Mouse (Mus musculus) neural tube, embryonic 11.5 days (tissue): ENCODE measurements around the gene Shmt1. TPM values are rescaled to one million over a fixed set of nuclear protein-coding genes. Genes with fewer than 3 reads are reported as not detected.
A peak's percentile ranks its signal among the peaks of the same experiment; 100 is the strongest.
"Not testable (repeated sequence)": the region's sequence is repeated elsewhere in the genome, so short reads cannot be mapped to it uniquely, and the experiment has no call there.

Source experiments
- ATAC-seq: fragments of 200-750 bp; cut with Nextera tagmentation; 2 replicates; pipeline ENCODE4 v1.8.0; 2017; ENCODE audit warnings: moderate number of reproducible peaks, mild to moderate bottlenecking, moderate TSS enrichment, moderate library complexity; ENCODE audit not compliant: insufficient read depth, low FRiP score, low TSS enrichment
- DNase-seq: peaks from one replicate; pipeline ENCODE4 v3.0.0-alpha.2; 2015; ENCODE audit warnings: low spot score
- H3K27ac ChIP-seq: fragments of 300-500 bp; sonication (generic); 2 replicates; pipeline ENCODE4 v1.5.1; 2014; ENCODE audit warnings: low read depth, mild to moderate bottlenecking, low read length
- H3K27me3 ChIP-seq: fragments of 300-500 bp; sonication (generic); 2 replicates; pipeline ENCODE4 v1.6.1; 2014; ENCODE audit warnings: mild to moderate bottlenecking, low read length, mixed read lengths; ENCODE audit not compliant: control insufficient read depth, insufficient read depth
- H3K36me3 ChIP-seq: fragments of 300-500 bp; sonication (generic); 2 replicates; pipeline ENCODE4 v1.6.1; 2014; ENCODE audit warnings: mild to moderate bottlenecking, low read length, moderate library complexity, mixed read lengths; ENCODE audit not compliant: control insufficient read depth, insufficient read depth
- H3K4me1 ChIP-seq: fragments of 300-500 bp; sonication (generic); 2 replicates; pipeline ENCODE4 v1.6.1; 2014; ENCODE audit warnings: low read length, mixed read lengths; ENCODE audit not compliant: control insufficient read depth, insufficient read depth
- H3K4me2 ChIP-seq: fragments of 300-500 bp; sonication (generic); 2 replicates; pipeline ENCODE4 v1.6.1; 2014; ENCODE audit warnings: low read depth, mild to moderate bottlenecking, moderate library complexity
- H3K4me3 ChIP-seq: fragments of 300-500 bp; sonication (generic); 2 replicates; pipeline ENCODE4 v1.5.1; 2014; ENCODE audit warnings: low read depth, low read length
- H3K9ac ChIP-seq: fragments of 300-500 bp; sonication (generic); 2 replicates; pipeline ENCODE4 v1.6.1; 2014; ENCODE audit warnings: mild to moderate bottlenecking, low read length
- H3K9me3 ChIP-seq: fragments of 300-500 bp; sonication (generic); 2 replicates; pipeline ENCODE4 v1.6.1; 2016; ENCODE audit warnings: low read length; ENCODE audit not compliant: control insufficient read depth
- WGBS: fragments of 180-500 bp; shearing (Covaris S2); extraction: QIAGEN DNeasy Blood & Tissue Kit; methylation state at CpG from one replicate; pipeline ENCODE4 v1.1.7; 2014; 5-methylcytosine and 5-hydroxymethylcytosine counted together
- polyA plus RNA-seq: library from polyadenylated mRNA; unstranded; fragments of >200 nt; fragmentation: Nextera tagmentation; extraction: Ambion mirVana; gene quantifications from 2 replicates; pipeline ENCODE4 v1.2.1, GENCODE M21; 2014

Shmt1 gene
- 42.0 and 44.0 TPM in 2 replicates for polyA plus RNA-seq

DNA sequence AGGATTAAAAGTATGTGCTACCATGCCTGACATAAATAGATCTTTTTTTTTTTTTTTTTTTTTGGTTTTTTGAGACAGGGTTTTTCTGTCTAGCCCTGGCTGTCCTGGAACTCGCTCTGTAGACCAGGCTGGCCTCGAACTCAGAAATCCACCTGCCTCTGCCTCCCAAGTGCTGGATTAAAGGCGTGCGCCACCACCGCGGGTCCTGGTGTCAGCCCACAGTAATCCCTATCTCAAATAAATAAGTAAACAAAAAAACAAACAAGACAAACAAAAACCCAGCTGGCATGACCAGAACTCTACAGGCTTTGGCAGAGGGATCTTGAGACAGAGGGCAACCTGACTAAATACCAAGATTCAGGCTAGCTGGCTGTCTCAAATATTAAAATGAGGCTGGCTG is at the start of gene Shmt1:
Shmt1 (minus strand) TSS at position 101 of the 400 bp plus-strand sequence.
- H3K27ac ChIP-seq, ATAC-seq, H3K9me3 ChIP-seq, H3K36me3 ChIP-seq, DNase-seq, H3K4me1 ChIP-seq, H3K27me3 ChIP-seq: not testable (repeated sequence)
- peak within 1 kb of the TSS; percentile 38 for H3K4me3 ChIP-seq
- H3K4me2 ChIP-seq, result peak within 1 kb of the TSS; percentile 69
- H3K9ac ChIP-seq, result peak within 1 kb of the TSS; percentile 31; the same call in 1 of the 2 replicates
- 33% methylated on average over 6 of the region's 6 CpGs for WGBS

- no peaks in the 10 kb centered on the region for H3K9me3 ChIP-seq
- no peaks in the 10 kb centered on the region for H3K4me1 ChIP-seq
- H3K36me3 ChIP-seq, result 0 out of 2 replicates have a peak, but pooled peaks cover 3% of the 10 kb centered on the region
- ATAC-seq (no peak), DNase-seq (no peak)
- H3K4me3 ChIP-seq, result no peak overlapping the region
- no peak overlapping the region for H3K9ac ChIP-seq
- 70% methylated on average over 3 of the region's 3 CpGs for WGBS
- no peaks in the 10 kb centered on the region for H3K27me3 ChIP-seq
- no peak overlapping the region for H3K4me2 ChIP-seq
- H3K27ac ChIP-seq, result no peak overlapping the region
These were observed 45.1 kb upstream of the Shmt1 start for GRCm38 (mm10) chr11:60856587-60856986.

DNA sequence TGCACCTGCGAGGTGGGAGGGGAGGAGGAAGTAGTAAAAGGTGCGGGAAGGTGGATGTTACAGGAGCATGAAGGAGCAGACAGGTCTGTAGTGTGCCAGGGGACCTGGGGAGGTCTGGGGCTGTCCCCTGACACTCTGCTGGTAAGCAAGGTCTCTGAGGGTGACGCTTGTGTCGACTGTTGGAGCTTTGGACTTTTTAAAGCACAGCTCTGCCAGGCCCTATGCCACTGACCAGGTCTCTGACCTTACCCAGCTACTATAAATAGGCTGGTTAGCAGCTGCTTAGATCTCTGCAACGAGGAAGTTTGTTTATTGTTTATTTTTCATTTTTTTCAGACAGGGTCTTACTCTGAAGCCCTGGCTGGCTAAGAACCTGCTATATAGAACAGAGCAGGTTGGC is 33.9 kb upstream of the Shmt1 start:
- no peak overlapping the region for H3K4me2 ChIP-seq
- H3K4me1 ChIP-seq, result no peaks in the 10 kb centered on the region
- no peak overlapping the region for H3K27ac ChIP-seq
- no peak for ATAC-seq
- no peak overlapping the region for H3K9ac ChIP-seq
- H3K27me3 ChIP-seq, result no peaks in the 10 kb centered on the region
- 89% methylated on average over 5 of the region's 5 CpGs for WGBS
- no peak for DNase-seq
- H3K4me3 ChIP-seq, result no peak overlapping the region
- no peaks in the 10 kb centered on the region for H3K9me3 ChIP-seq
- H3K36me3 ChIP-seq, result no peaks in the 10 kb centered on the region

DNA sequence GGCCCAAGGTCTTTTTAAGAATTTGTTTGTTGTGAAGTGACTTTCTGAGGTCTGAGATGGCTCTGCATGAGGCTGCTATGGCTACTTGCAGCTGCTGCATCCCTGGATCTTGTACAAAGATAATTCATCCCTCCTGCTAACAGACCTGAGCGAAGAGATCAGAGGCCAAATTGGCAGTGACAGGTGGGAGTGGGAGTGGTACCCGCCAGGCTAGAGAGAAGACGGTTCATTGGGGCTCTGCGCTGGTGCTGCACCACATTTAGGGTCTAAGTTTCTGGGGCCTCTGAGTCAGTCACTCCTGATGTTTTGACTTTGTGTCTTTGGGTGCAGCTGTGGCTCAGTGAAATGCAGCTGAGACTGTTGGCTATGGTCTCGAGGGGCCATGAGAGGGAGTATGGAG is 31.9 kb upstream of the Shmt1 start:
- ATAC-seq (no peak), DNase-seq (no peak)
- WGBS, result 90% methylated on average over 5 of the region's 5 CpGs
- Histone ChIP-seq H3K4me3 (no peak overlapping the region), H3K36me3 (no peaks in the 10 kb centered on the region), H3K27ac (no peak overlapping the region), H3K27me3 (no peaks in the 10 kb centered on the region), H3K4me2 (no peak overlapping the region), H3K9ac (no peak overlapping the region), H3K9me3 (no peaks in the 10 kb centered on the region), H3K4me1 (no peaks in the 10 kb centered on the region)

DNA sequence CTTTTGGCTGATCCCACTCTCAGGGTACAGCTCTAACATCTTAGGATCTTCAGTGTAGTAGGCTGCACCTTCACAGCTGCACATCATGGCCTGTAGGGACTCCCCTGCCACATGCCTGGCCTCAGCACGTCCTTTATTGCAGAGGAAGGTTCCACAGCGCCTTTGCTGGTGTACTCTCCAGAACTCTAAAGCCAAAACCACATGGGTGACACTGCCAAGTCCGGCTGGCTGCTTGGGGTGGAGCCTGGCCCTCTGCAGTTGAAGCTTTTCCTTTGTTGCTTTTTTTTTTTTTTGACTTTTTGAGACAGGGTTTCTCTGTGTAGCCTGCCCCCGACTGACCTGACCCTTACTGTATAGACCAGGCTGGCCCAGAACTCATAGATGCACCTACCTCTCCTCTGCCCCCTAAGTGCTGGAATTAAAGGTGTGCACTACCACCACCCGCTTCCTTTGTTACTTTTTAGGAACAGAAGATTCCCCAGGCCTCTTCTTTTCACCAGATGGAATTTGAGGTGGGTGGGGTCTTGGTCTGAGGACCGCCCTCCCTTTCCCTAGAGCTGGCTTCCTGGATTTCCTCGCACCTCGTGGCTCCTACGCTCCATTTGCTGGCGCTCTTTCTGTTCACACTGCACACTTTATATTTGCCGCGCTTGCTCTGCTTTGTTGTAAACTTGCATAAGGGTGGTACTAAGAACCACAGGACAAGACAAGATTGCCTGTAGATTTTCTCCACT is 30.1 kb upstream of the Shmt1 start:
- ATAC-seq (no peak), DNase-seq (no peak)
- no peak overlapping the region for H3K4me2 ChIP-seq
- no peak overlapping the region for H3K27ac ChIP-seq
- no peak overlapping the region for H3K4me3 ChIP-seq
- no peaks in the 10 kb centered on the region for H3K27me3 ChIP-seq
- no peak overlapping the region for H3K9ac ChIP-seq
- H3K4me1 ChIP-seq, result no peaks in the 10 kb centered on the region
- no peaks in the 10 kb centered on the region for H3K9me3 ChIP-seq
- 79% methylated on average over 12 of the region's 12 CpGs for WGBS
- H3K36me3 ChIP-seq, result no peaks in the 10 kb centered on the region

DNA sequence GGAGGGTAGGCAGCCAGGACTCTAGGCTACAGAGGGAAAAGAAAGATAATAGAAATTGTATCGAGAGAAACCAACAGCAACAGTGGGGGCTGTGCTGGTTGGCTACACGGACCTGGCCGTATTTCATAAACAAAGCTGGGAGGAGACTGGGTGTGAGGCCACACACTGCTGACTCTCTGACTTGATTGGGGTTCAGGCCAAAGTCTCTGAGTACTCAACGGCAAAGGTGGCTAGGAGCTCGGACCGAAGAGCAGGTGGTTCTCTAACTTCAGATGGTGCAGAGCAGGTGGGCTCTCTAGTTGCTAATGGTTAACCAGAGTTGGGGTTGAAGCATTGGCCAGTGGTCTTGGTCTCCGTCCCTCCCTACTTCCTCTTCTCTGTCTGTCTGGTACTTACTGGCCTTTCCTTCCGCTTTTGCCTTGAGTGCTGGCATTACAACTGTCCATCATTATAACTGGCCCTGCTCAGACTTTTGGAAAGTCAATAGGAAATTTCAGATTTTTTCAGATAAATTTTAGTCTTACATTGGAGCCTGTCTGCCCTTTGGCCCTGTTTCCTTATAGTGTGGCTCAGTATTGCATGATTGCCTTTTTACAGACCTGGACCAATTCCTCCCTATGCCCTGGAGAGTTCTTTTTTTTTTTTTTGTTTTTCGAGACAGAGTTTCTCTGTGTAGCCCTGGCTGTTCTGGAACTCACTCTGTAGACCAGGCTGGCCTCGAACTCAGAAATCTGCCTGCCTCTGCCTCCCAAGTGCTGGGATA is 26.3 kb upstream of the Shmt1 start:
- H3K4me1 ChIP-seq, result no peaks in the 10 kb centered on the region
- no peaks in the 10 kb centered on the region for H3K27me3 ChIP-seq
- no peak overlapping the region for H3K4me3 ChIP-seq
- WGBS, result 90% methylated on average over 10 of the region's 10 CpGs
- no peak overlapping the region for H3K4me2 ChIP-seq
- no peak overlapping the region for H3K9ac ChIP-seq
- DNase-seq, result no peak
- no peak for ATAC-seq
- H3K27ac ChIP-seq, result no peak overlapping the region
- no peaks in the 10 kb centered on the region for H3K36me3 ChIP-seq
- H3K9me3 ChIP-seq, result no peaks in the 10 kb centered on the region

DNA sequence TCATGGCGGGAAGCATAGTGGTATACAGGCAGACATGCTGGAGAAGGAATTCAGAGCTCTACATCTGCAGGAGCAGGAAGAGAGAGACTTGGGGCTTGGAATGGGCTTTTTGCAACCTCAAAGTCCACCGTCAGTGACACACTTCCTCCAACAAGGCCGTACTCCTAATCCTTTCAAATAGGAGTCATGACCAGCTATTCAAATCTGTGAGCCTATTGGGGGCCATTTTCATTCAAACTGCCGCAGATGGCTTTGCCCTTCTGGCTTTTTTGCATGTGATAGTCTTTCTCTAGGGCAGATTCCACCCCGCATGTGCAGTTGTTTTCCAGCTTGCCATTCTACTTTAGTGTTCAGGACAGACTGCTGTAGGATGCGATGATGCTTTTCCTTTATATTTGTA is 25.4 kb upstream of the Shmt1 start:
- no peak overlapping the region for H3K4me3 ChIP-seq
- no peak overlapping the region for H3K4me2 ChIP-seq
- DNase-seq, result no peak
- H3K27me3 ChIP-seq, result no peaks in the 10 kb centered on the region
- H3K27ac ChIP-seq, result no peak overlapping the region
- H3K9ac ChIP-seq, result no peak overlapping the region
- H3K9me3 ChIP-seq, result no peaks in the 10 kb centered on the region
- no peaks in the 10 kb centered on the region for H3K36me3 ChIP-seq
- no peaks in the 10 kb centered on the region for H3K4me1 ChIP-seq
- ATAC-seq, result no peak
- 93% methylated on average over 6 of the region's 6 CpGs for WGBS

DNA sequence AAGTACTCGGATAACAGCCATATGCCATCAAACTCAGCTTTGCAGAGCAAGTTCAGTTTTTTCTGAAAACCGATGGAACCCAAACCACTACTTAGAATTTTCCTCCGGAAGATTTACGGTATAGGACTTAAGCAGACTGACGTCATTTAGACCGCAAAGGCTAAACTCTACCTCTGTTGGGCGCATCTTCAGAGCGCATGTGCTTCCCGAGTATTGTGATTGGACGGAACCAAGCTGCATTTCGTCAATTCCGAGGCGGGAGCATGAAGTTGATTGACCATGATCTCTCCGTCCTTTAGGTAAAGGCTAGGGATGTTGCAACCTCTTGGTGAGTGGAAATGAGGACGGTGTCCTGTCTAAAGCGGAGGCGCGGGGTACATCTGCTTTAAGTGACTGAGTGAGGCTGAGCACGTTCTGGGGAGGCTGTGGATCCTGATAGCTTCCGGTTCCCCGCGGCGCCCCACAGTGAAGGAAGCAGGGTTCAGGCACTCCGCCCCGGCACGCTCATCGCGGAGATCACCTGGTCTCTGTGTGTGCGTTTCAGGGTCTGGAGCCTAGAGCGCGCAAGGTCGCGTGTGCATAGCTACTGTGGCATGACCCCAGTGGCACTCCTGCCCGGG is 19.0 kb upstream of the Shmt1 start, which contains the start of gene Dhrs7b:
Dhrs7b (plus strand) TSS at position 199 of the 620 bp plus-strand sequence.
- Histone ChIP-seq H3K4me2 (peak within 1 kb of the TSS; percentile 82), H3K4me1 (no peaks in the 10 kb centered on the region), H3K9me3 (no peaks in the 10 kb centered on the region), H3K27me3 (no peaks in the 10 kb centered on the region), H3K36me3 (no peaks in the 10 kb centered on the region), H3K4me3 (peak within 1 kb of the TSS; percentile 67), H3K9ac (peak within 1 kb of the TSS; percentile 68), H3K27ac (no peak within 1 kb of the TSS; the same call in 1 of the 2 replicates)
- under 1% methylated on average over 34 of the region's 34 CpGs for WGBS
- ATAC-seq (peak; percentile 83), DNase-seq (peak; percentile 85)
